Mouse (Mus musculus) cerebellum, postnatal 25 days (tissue): Measurements from ENCODE around the gene Serpinb3d.
A peak's percentile ranks its signal among the peaks of the same experiment; 100 is the strongest.
"Not testable (repeated sequence)": the region's sequence is repeated elsewhere in the genome, so short reads cannot be mapped to it uniquely, and the experiment has no call there.

Source experiments
- DNase-seq, 2 experiments: peaks; one replicate each; pipeline ENCODE4 v3.0.0; 2021; ENCODE audit warnings: mixed read lengths in 2 of 2

Gene Serpinb3d

GRCm38 (mm10) chr1:107083406-107083805, at the start of gene Serpinb3d:
Gene Serpinb3d (minus strand): TSS chr1:107083506.
- DNase-seq, result no peak

DNA sequence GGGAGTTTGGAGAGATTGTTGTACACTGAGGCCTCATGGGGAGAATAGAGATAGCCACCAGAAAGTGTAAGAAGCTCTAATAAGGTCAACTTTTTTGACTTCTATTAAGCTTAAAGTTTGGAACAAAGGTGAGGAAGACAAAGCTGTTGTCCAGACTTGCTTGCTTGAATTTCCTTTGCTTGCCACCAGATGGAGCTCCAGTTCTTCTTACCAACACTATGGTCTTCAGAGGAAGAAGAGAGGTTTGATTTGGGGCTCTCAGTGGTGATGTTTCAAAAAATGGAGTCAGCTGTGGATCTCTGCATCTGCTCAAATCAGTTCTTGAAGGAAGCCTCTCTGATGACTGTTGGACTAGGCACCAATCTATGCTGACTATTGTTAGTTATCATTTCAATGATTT, 44.1 kb upstream of the Serpinb3d start:
- DNase-seq, result peak in 1 of 2 experiments; percentile 36

- DNase-seq, result no peak
Measured at GRCm38 (mm10) chr1:107098417-107098816, 15.1 kb upstream of the Serpinb3d start.

- DNase-seq, result no peak
Measured at GRCm38 (mm10) chr1:107052203-107052602, 31.1 kb downstream of the Serpinb3d start, which contains the start of gene Serpinb3a. Gene Serpinb3a (minus strand): TSS chr1:107052303.

- DNase-seq, result not testable (repeated sequence)
Measured at GRCm38 (mm10) chr1:107034236-107034635, 49.1 kb downstream of the Serpinb3d start.
